Mouse (Mus musculus): ENCODE results near the gene Vmn1r77. TPM values are rescaled to one million over a fixed set of nuclear protein-coding genes. Genes with fewer than 3 reads are reported as not detected.
"Not testable (repeated sequence)": the region's sequence is repeated elsewhere in the genome, so short reads cannot be mapped to it uniquely, and the experiment has no call there.

The Vmn1r77 gene
- polyA plus RNA-seq (2015; fragmentation: Nextera tagmentation; extraction: Ambion mirVana): not detected in 2 replicates

DNA sequence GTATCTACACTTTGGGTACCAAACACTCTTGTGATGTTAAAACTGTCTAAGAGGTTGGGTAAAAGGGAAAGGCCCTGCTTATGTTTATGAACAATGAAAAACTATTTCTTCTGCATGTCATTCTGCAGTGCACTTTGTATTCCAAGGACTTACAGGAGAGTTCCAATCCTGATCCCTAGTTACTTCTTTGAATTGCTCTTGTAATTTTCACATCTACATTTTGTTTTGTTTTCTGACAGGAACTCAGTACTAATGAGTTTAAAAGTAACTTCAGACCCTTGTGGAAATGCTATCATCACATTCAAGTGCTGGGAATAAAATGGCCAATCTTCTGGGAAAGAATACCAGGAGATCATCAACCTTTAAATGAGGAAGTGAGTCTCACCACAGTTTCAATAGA is at the start of gene Vmn1r77:
Gene Vmn1r77 (plus strand): TSS at position 301 of the 400 bp plus-strand sequence.
- H3K9ac ChIP-seq (ENCODE audit: low read length); H3K9me3 ChIP-seq (replicated peaks; ENCODE audit: control insufficient read depth, low read length); H3K4me2 ChIP-seq (ENCODE audit: low read depth, low read length); ATAC-seq (replicated peaks; ENCODE audit: extremely low read depth, insufficient read depth, low FRiP score); H3K4me1 ChIP-seq (ENCODE audit: control insufficient read depth, insufficient read depth, low read length); H3K27me3 ChIP-seq (ENCODE audit: control insufficient read depth, insufficient read depth, low read length); H3K27ac ChIP-seq (ENCODE audit: low read length); H3K4me3 ChIP-seq (ENCODE audit: low read length); H3K36me3 ChIP-seq (ENCODE audit: control insufficient read depth, insufficient read depth): not testable (repeated sequence)

DNA sequence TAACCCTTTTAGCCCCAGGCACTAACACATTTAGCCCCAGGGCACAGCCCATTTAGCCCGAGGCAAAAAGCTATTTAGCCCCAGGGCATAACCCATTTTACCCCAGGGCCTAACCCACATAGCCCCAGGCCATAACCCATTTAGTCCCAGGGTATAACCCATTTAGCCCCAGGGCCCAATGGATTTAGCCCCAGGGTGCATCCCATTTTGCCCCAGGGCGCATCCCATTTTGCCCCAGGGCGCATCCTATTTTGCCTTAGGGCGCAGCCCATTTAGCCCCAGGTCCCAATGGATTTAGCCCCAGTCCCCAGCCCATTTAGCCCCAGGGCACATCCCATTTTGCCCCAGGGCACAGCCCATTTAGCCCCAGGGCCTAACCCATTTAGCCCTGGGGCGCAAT is 25.1 kb upstream of the Vmn1r77 start:
- not testable (repeated sequence) for H3K4me1 ChIP-seq (ENCODE audit: control insufficient read depth, insufficient read depth, low read length); H3K36me3 ChIP-seq (ENCODE audit: control insufficient read depth, insufficient read depth); H3K27me3 ChIP-seq (ENCODE audit: control insufficient read depth, insufficient read depth, low read length); H3K4me3 ChIP-seq (ENCODE audit: low read length); H3K9ac ChIP-seq (ENCODE audit: low read length); H3K27ac ChIP-seq (ENCODE audit: low read length); ATAC-seq (replicated peaks; ENCODE audit: extremely low read depth, insufficient read depth, low FRiP score); H3K4me2 ChIP-seq (ENCODE audit: low read depth, low read length)
- WGBS: 91% methylated on average over 5 of the region's 5 CpGs
- H3K9me3 ChIP-seq (replicated peaks; ENCODE audit: control insufficient read depth, low read length): peaks cover 51% of the 10 kb centered on the region

DNA sequence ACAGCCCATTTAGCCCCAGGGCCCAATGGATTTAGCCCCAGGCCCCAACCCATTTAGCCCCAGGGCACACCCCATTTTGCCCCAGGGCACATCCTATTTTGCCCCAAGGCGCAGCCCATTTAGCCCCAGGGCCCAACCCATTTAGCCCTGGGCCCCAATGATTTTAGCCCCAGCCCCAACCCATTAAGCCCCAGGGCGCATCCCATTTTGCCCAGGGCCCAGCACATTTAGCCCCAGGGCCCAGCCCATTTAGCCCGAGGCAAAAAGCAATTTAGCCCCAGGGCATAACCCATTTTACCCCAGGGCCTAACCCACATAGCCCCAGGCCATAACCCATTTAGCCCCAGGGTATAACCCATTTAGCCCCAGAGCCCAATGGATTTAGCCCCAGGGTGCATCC is 24.2 kb upstream of the Vmn1r77 start:
- H3K9me3 ChIP-seq (replicated peaks; ENCODE audit: control insufficient read depth, low read length): peaks cover 60% of the 10 kb centered on the region
- not testable (repeated sequence) for H3K4me1 ChIP-seq (ENCODE audit: control insufficient read depth, insufficient read depth, low read length); H3K36me3 ChIP-seq (ENCODE audit: control insufficient read depth, insufficient read depth); H3K4me3 ChIP-seq (ENCODE audit: low read length); H3K9ac ChIP-seq (ENCODE audit: low read length); H3K27me3 ChIP-seq (ENCODE audit: control insufficient read depth, insufficient read depth, low read length); ATAC-seq (replicated peaks; ENCODE audit: extremely low read depth, insufficient read depth, low FRiP score); H3K4me2 ChIP-seq (ENCODE audit: low read depth, low read length); H3K27ac ChIP-seq (ENCODE audit: low read length)
- 87% methylated on average over 3 of the region's 3 CpGs for WGBS

DNA sequence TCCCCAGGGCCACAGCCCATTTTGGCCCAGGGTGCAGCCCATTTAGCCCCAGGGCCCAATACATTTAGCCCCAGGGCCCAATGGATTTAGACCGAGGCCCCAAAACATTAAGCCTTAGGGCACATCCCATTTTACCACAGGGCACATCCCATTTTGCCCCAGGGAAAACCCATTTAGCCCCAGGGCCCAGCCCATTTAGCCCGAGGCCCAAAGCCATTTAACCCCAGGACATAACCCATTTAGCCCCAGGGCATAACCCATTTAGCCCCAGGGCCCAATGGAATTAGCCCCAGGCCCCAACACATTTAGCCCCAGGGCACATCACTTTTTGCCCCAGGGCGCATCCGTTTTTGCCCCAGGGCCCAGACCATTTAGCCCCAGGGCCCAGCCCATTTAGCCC is 23.4 kb upstream of the Vmn1r77 start:
- Histone ChIP-seq H3K27ac (ENCODE audit: low read length) (no peak overlapping the region), H3K27me3 (ENCODE audit: control insufficient read depth, insufficient read depth, low read length) (no peaks in the 10 kb centered on the region), H3K36me3 (ENCODE audit: control insufficient read depth, insufficient read depth) (no peaks in the 10 kb centered on the region), H3K9me3 (replicated peaks; ENCODE audit: control insufficient read depth, low read length) (peaks cover 65% of the 10 kb centered on the region), H3K4me3 (ENCODE audit: low read length) (no peak overlapping the region), H3K9ac (ENCODE audit: low read length) (no peak overlapping the region), H3K4me1 (ENCODE audit: control insufficient read depth, insufficient read depth, low read length) (no peaks in the 10 kb centered on the region), H3K4me2 (ENCODE audit: low read depth, low read length) (no peak overlapping the region)
- WGBS: 77% methylated on average over 4 of the region's 4 CpGs
- no peak for ATAC-seq (replicated peaks; ENCODE audit: extremely low read depth, insufficient read depth, low FRiP score)

DNA sequence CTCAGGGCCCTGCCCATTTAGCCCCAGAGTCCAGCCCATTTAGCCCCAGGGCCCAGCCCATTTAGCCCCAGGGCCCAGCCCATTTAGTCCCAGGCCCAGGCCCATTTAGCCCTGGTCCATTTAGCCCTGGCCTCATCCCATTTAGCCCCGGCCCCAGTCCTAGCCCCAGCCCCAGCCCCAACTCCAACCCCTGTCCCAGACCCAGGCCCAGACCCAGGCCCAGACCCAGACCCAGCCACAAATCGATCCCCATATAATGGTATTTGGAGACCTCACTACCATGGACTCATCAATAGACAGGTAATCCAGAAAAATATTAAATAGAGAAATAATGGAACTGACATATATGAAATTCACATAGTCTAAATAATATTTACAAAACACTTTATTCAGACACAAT is 18.7 kb upstream of the Vmn1r77 start:
- H3K9me3 ChIP-seq (replicated peaks; ENCODE audit: control insufficient read depth, low read length): peaks cover 48% of the 10 kb centered on the region
- H3K4me2 ChIP-seq (ENCODE audit: low read depth, low read length): not testable (repeated sequence)

DNA sequence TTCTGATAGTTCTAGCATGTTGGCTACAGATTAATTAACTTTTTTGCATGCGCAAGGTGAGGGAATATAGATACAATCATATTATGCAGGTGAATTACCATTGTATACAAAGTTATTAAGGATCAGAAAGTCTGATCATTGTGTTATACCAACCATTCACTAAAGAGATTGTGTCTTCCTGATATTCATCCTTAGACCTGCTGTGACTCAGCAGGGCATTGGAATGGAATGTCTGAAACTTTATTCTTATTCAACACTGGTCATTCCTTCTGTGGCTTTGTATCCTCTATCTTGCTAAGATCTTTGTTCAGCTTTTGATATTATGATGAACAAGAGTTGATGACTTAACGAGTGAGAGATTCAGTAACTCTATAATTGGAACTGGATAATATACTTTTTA is 4.1 kb downstream of the Vmn1r77 start:
- no peaks in the 10 kb centered on the region for H3K4me1 ChIP-seq (ENCODE audit: control insufficient read depth, insufficient read depth, low read length)
- no peak overlapping the region for H3K4me3 ChIP-seq (ENCODE audit: low read length)
- no peak overlapping the region for H3K4me2 ChIP-seq (ENCODE audit: low read depth, low read length)
- H3K36me3 ChIP-seq (ENCODE audit: control insufficient read depth, insufficient read depth): no peaks in the 10 kb centered on the region
- no peaks in the 10 kb centered on the region for H3K27me3 ChIP-seq (ENCODE audit: control insufficient read depth, insufficient read depth, low read length)
- no peak for ATAC-seq (replicated peaks; ENCODE audit: extremely low read depth, insufficient read depth, low FRiP score)
- WGBS: 61% methylated on average over 2 of the region's 2 CpGs
- H3K27ac ChIP-seq (ENCODE audit: low read length): no peak overlapping the region
- H3K9me3 ChIP-seq (replicated peaks; ENCODE audit: control insufficient read depth, low read length): peaks cover 3% of the 10 kb centered on the region; the same call in 1 of the 2 replicates
- H3K9ac ChIP-seq (ENCODE audit: low read length): no peak overlapping the region

More for the DNA sequence above, 18.7 kb upstream of the Vmn1r77 start:
- not testable (repeated sequence) for H3K4me3 ChIP-seq (ENCODE audit: low read length); H3K27ac ChIP-seq (ENCODE audit: low read length); H3K36me3 ChIP-seq (ENCODE audit: control insufficient read depth, insufficient read depth); ATAC-seq (replicated peaks; ENCODE audit: extremely low read depth, insufficient read depth, low FRiP score); H3K9ac ChIP-seq (ENCODE audit: low read length); H3K4me1 ChIP-seq (ENCODE audit: control insufficient read depth, insufficient read depth, low read length); H3K27me3 ChIP-seq (ENCODE audit: control insufficient read depth, insufficient read depth, low read length)
- 73% methylated on average over 2 of the region's 2 CpGs for WGBS

Other genes starting within 250 kb of the Vmn1r77 start
- gene Vmn1r74, start 202.8 kb upstream of the Vmn1r77 start, polyA plus RNA-seq (2015; fragmentation: Nextera tagmentation; extraction: Ambion mirVana): not detected in 2 replicates
- not detected in 2 replicates for gene Vmn1r75, start 162.1 kb upstream of the Vmn1r77 start, polyA plus RNA-seq (2015; fragmentation: Nextera tagmentation; extraction: Ambion mirVana)
- not detected in 2 replicates for gene Vmn1r76, start 98.5 kb upstream of the Vmn1r77 start, polyA plus RNA-seq (2015; fragmentation: Nextera tagmentation; extraction: Ambion mirVana)
- gene Vmn1r78, start 113.5 kb downstream of the Vmn1r77 start, polyA plus RNA-seq (2015; fragmentation: Nextera tagmentation; extraction: Ambion mirVana): not detected in 2 replicates
- gene Vmn1r79, start 134.5 kb downstream of the Vmn1r77 start, polyA plus RNA-seq (2015; fragmentation: Nextera tagmentation; extraction: Ambion mirVana): not detected in 2 replicates
- gene Vmn1r80, start 152.5 kb downstream of the Vmn1r77 start, polyA plus RNA-seq (2015; fragmentation: Nextera tagmentation; extraction: Ambion mirVana): not detected in 2 replicates
- gene Vmn1r81, start 231.5 kb downstream of the Vmn1r77 start, polyA plus RNA-seq (2015; fragmentation: Nextera tagmentation; extraction: Ambion mirVana): not detected in 2 replicates